Mouse (Mus musculus) hindlimb bud, embryonic 11.5 days (tissue): ENCODE data around the gene Zfp113.
"Not testable (repeated sequence)": the region's sequence is repeated elsewhere in the genome, so short reads cannot be mapped to it uniquely, and the experiment has no call there.

Experiments used
- DNase-seq: peaks from one replicate; pipeline ENCODE4 v3.0.0-alpha.2; 2012; ENCODE audit warnings: low read depth, low spot score; ENCODE audit errors: extremely low spot score

Zfp113 gene

DNA sequence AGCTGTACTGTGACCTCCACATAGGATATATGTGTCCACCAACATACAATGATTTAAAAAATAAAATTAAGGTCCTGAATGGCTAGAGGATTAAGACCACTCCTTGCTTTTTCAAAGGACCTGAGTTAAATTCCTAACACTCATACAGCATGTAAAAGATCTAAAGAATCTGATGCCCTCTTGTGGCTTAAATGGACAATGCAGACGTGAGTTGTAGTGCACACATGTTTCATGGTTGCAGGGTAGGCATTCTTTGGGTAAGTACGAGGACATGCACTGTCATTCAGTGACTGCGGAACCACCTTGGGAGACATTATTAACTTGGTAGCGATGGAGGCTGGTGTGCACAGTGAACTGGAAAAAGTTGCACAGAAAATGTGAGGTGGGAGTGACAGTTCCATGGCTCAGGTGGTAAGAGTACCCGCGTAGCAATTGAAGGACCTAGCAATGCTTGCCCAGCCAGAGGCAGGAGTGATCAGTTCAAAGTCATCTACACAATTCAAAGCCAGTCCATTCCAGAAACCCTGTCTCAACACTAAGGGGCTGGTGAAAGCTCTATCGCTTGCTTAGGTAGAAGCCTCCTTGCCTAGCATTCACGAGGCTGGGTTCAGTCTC, 17.5 kb downstream of the Zfp113 start:
- DNase-seq: no peak

- DNase-seq: no peak
Observed at GRCm38 (mm10) chr5:138137257-138137656, 18.3 kb downstream of the Zfp113 start.

DNA sequence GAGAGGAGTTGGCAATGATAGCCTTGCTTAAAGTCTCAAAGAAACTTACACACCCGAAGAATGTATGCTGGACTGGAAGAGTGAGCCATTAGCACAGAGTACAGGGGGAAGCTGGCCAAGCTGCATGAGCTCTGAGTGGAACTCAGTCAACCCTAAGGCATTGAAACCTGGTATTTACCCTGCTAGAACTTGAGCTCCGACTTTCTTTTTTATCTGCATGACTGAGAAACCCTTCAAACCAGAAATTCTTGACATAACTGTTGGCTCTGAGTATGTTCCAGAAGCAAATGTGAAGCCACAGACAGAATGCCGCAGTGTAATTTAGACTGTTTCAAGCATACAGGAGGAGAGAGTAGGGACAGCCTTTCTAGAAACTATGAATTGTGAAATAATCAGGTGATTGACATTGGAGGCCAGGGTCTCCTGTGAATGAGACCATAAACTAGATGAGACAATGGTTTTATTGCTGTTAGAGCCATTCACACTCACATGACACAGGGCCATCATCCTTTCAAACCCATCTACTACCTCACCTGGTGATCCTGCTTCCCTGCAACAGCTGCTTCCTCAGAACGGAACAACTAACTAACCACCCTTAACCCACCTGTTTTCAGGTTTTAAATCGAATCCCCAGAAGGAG, 23.0 kb downstream of the Zfp113 start:
- DNase-seq: no peak

DNA sequence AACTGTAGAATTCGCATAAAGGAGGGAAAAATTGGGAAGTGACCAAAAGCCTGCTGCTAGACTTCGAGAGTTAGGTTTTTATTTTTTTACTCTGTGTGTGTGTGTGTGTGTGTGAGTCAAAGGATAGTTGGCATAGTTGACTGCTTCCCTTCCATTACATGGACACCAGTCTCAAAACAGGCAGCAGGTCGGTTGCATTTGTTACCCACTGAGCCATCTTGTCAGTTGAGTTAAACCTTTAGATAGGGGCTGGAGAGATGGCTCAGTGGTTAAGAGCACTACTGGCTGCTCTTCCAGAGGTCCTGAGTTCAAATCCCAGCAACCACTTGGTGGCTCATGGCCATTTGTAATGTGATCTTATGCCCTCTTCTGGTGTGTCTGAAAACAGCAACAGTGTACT, 37.5 kb downstream of the Zfp113 start:
- DNase-seq: no peak

GRCm38 (mm10) chr5:138117199-138118015, 38.1 kb downstream of the Zfp113 start:
- peak; percentile 14 for DNase-seq

DNA sequence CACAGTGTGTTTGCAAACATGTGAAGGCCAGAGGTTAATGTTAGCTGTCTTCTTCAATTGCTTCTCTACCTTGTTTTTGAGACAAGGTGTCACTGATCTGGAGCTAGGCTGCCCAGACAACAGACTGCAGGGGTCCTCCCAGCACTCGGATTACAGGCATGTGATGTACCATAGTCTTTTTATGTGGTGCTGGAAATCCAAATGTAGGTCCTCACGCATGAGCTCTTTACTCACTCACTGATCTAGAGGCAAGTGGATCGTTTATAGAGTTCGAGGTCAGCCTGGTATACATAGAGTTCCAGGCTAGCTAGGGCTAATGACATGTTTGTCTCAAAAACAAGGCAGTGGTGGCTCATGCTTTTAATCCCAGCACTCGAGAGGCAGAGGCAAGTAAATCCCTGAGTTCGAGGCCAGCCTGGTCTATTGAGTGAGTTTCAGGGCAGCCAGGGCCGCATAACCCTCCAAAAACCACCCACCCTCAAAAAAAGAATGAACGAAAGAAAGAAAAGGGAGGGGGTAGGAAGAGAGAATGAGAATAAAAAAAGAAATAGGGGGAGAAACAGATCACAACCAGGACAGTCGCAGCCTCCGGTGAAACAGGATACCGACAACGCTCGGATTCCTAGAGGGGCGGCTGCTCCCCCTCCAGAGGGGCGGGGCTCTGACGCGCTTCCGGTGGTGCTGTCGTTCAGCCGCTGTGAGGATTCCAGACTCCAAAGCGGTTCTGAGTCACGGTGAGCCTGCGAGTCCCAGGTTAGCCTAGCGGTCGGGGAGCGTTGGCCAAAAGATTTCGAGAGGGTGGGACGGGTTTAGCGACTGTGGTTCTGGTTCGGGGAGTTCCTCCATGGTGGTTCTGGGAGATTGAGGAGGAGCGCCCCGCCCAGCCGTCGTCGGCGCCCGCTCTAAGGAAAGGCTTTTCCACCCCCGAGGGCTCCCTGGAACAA, 39.0 kb downstream of the Zfp113 start, which contains the start of gene Zscan21:
Zscan21 (plus strand) TSS at position 649 of the 944 bp plus-strand sequence.
- DNase-seq: peak; percentile 69

- not testable (repeated sequence) for DNase-seq
Observed at GRCm38 (mm10) chr5:138109847-138110396, 45.6 kb downstream of the Zfp113 start.

DNA sequence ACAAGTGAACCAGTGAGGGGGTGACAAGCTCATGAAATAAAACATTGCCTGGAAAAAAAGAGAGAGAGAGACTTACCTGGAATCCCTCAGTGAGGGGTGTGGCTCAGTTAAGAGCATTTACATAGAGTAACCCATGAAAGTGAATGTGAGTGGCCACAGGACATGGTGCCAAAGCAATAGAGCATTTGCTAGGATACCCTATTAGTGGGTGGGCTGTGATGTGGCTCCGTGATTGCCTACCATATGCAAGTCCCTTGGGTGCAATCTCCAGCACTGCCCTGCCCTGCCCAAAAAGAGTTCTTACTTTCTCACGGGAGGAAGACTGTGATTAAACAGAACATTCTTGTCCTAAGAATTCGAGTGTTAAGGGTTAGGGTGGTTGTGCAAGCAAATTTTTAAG, 48.4 kb downstream of the Zfp113 start:
- no peak for DNase-seq

GRCm38 (mm10) chr5:138104976-138105375, 50.6 kb downstream of the Zfp113 start:
- DNase-seq: no peak

DNA sequence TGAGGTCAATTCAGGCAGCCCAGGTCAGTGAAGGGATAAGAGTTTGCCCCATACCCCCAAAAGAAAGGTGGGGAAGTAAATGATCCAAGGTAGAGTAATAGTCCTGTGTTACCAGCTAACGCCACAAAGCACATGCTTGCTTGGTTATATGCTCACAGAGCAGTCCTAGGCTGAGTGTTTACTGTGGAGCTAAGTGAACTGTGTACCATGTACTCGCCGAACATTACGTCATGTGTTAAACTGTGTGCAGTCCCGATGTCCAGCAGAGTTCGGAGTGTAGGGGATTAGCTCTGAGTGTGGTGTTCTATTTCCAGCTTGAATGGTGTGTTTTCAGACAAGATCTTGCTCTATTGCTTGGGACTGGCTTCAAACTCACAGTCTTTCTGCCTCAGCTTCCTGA, 61.1 kb downstream of the Zfp113 start:
- DNase-seq: no peak

- no peak for DNase-seq
Observed at GRCm38 (mm10) chr5:138092771-138093170, 62.8 kb downstream of the Zfp113 start.

- DNase-seq: no peak
Observed at GRCm38 (mm10) chr5:138090737-138091136, 64.8 kb downstream of the Zfp113 start.

DNA sequence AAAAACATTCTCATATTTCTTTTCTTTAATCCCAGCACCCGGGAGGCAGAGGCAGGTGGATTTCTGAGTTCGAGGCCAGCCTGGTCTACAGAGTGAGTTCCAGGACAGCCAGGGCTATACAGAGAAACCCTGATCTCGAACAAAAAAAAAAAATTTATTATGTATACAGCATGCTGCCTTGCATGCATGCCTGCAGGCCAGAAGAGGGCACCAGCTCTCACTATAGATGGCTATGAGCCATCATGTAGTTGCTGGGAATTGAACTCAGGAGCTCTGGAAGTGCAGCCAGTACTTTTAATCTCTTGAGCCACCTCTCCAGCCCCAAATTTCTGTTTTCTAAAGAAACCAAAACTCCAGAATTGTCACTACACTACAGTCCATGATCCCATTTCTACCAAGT, 65.3 kb downstream of the Zfp113 start:
- no peak for DNase-seq
